Mouse (Mus musculus) skeletal muscle tissue, postnatal 0 days (tissue): Measurements from ENCODE around the gene Xcl1. TPM values are rescaled to one million over a fixed set of nuclear protein-coding genes. Genes with fewer than 3 reads are reported as not detected.

Experiments used
- polyA plus RNA-seq: library from polyadenylated mRNA; unstranded; fragments of >200 nt; fragmentation: Nextera tagmentation; extraction: Ambion mirVana; gene quantifications from 2 replicates; pipeline ENCODE4 v1.2.1, GENCODE M21; 2015

Xcl1 gene
- not detected in 2 replicates for polyA plus RNA-seq

GRCm38 (mm10) chr1:164935477-164936044 lies at the start of gene Xcl1:
Gene Xcl1, minus strand, starts transcription at chr1:164935527.

Other genes starting within 250 kb of the Xcl1 start
- 91.5 and 139 TPM in 2 replicates for gene Dpt, start 138.9 kb downstream of the Xcl1 start, polyA plus RNA-seq
- not detected in 2 replicates for gene Tbx19, start 225.2 kb upstream of the Xcl1 start, polyA plus RNA-seq